Mouse (Mus musculus) embryonic facial prominence, embryonic 12.5 days (tissue): ENCODE results near the gene Ubac2. TPM values are rescaled to one million over a fixed set of nuclear protein-coding genes. Genes with fewer than 3 reads are reported as not detected.
"Not testable (repeated sequence)": the region's sequence is repeated elsewhere in the genome, so short reads cannot be mapped to it uniquely, and the experiment has no call there.

Source experiments
- ATAC-seq: fragments of 200-750 bp; cut with Nextera tagmentation; 2 replicates; pipeline ENCODE4 v1.8.0; 2017; ENCODE audit not compliant: insufficient number of reproducible peaks, insufficient read depth, low FRiP score, low TSS enrichment
- H3K27ac ChIP-seq: fragments of 300-500 bp; sonication (generic); 2 replicates; pipeline ENCODE4 v1.5.1; 2016; ENCODE audit warnings: mild to moderate bottlenecking
- H3K27me3 ChIP-seq: fragments of 300-500 bp; sonication (generic); 2 replicates; pipeline ENCODE4 v1.6.1; 2016; ENCODE audit warnings: mild to moderate bottlenecking, moderate library complexity
- H3K36me3 ChIP-seq: fragments of 300-500 bp; sonication (generic); 2 replicates; pipeline ENCODE4 v1.6.1; 2016; ENCODE audit warnings: mild to moderate bottlenecking
- H3K4me1 ChIP-seq: fragments of 300-500 bp; sonication (generic); 2 replicates; pipeline ENCODE4 v1.6.1; 2016
- H3K4me2 ChIP-seq: fragments of 300-500 bp; sonication (generic); replicated peaks from 2 replicates; pipeline ENCODE4 v1.6.1; 2016; ENCODE audit warnings: mild to moderate bottlenecking, moderate library complexity
- H3K4me3 ChIP-seq: fragments of 300-500 bp; sonication (generic); 2 replicates; pipeline ENCODE4 v1.5.1; 2016; ENCODE audit warnings: mild to moderate bottlenecking
- H3K9ac ChIP-seq: fragments of 300-500 bp; sonication (generic); 2 replicates; pipeline ENCODE4 v1.6.1; 2016; ENCODE audit warnings: mild to moderate bottlenecking, moderate library complexity
- H3K9me3 ChIP-seq: fragments of 300-500 bp; sonication (generic); 2 replicates; pipeline ENCODE4 v1.6.1; 2016; ENCODE audit warnings: mild to moderate bottlenecking, moderate library complexity
- WGBS: fragments of 180-500 bp; shearing (Covaris S2); methylation state at CpG from one replicate; pipeline ENCODE4 v1.1.7; 2016; 5-methylcytosine and 5-hydroxymethylcytosine counted together
- polyA plus RNA-seq: library from polyadenylated mRNA; unstranded; fragments of >200 nt; fragmentation: Nextera tagmentation; extraction: Ambion mirVana; gene quantifications from 2 replicates; pipeline ENCODE4 v1.2.1, GENCODE M21; 2016

Gene Ubac2
- polyA plus RNA-seq, 1 experiment from 2014 or later: 64.0 TPM

DNA sequence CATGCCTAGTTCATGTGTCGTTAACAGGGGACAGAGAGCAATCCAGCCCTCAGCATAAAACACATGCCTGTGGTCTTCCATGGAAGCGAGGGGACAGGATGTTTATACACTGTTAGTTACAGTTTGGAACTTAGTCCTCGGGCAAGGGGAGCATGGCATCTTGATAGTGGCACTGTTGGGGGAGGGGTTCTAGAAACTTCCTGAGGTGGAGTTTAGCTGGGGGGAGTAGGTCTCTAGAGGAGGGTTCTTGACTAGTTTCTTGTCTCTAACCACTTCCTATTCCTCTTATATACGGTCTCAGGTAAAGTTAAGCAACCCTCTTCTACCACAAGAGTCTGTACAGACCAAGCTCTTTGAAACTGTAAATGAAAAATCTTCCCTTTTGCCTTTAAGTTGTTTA, 187.8 kb downstream of the Ubac2 start:
- no peak for ATAC-seq
- no peak overlapping the region for H3K9ac ChIP-seq
- H3K4me3 ChIP-seq: no peak overlapping the region
- H3K4me1 ChIP-seq: no peaks in the 10 kb centered on the region
- no peak overlapping the region for H3K4me2 ChIP-seq
- WGBS: 60% methylated on average over 4 of the region's 4 CpGs
- H3K9me3 ChIP-seq: no peaks in the 10 kb centered on the region
- no peaks in the 10 kb centered on the region for H3K27me3 ChIP-seq
- H3K27ac ChIP-seq: no peak overlapping the region
- no peaks in the 10 kb centered on the region for H3K36me3 ChIP-seq

DNA sequence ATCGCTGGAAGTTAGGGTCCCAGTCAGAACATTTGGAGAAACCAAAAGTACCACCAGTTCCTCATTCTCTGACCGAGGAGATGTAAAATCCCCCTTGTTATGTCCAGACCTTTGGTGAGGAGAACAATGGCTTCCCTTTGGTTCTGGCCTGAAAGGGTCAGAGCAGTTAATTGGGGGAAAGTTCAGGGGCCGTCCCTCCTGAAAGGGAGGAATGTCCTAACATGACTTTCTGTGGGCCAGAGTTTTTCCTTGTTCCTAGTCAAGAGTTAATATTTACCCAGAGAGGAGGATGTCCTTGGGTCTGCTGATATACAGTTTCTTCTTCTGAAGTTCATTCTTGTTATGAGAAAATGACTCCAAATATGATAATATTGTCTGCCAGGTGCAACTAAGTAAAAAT, 189.6 kb downstream of the Ubac2 start:
- not testable (repeated sequence) for H3K4me2 ChIP-seq, H3K9me3 ChIP-seq, H3K27me3 ChIP-seq, H3K27ac ChIP-seq, ATAC-seq, H3K9ac ChIP-seq, H3K36me3 ChIP-seq, H3K4me1 ChIP-seq, H3K4me3 ChIP-seq
- 41% methylated on average over 3 of the region's 3 CpGs for WGBS

DNA sequence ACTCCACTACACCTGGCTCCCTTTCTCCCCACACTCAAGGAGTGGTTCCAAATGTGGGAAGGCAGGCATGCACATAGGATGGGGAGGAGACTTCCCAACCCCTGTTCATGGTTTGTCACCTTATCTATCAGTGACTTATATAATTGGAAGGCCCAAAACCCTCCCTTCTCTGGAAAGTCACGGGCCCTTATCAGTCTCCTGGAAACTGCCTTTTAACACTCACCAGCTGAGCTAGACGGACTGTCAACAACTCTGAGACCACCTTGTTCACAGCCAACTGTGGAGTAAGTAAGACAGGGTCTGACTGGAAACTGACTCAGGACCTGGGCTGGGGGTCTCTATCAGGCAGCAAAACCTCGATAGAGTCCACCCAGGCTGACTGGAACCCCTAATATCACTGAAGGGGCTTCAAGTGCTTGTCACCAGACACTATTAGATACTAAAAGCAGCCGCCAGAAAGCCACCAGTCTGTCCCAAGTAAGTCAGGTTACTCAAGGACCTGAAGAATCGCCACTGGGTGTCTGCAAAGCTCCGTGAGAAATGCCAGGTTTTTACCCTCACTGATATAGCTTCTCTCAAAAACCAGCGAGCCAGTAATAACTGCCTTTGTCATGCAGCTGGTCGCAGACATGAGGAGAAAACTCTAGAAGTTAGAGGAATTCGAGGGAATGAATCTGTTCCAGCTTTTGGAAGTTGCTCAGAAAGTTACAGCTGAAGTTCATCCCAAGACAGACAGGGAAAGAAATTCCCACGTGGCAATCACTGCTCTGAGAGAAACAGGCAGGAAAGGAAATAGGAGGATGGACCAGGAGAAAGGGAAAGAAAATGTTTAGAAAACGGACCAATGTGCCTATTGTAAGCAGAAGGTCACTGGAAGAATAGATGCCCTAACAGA, 190.6 kb downstream of the Ubac2 start:
- no peak for ATAC-seq
- Histone ChIP-seq H3K9me3 (no peaks in the 10 kb centered on the region), H3K36me3 (no peaks in the 10 kb centered on the region), H3K27me3 (no peaks in the 10 kb centered on the region), H3K4me3 (no peak overlapping the region), H3K4me2 (no peak overlapping the region), H3K27ac (no peak overlapping the region), H3K4me1 (no peaks in the 10 kb centered on the region), H3K9ac (no peak overlapping the region)
- WGBS: 65% methylated on average over 11 of the region's 11 CpGs

DNA sequence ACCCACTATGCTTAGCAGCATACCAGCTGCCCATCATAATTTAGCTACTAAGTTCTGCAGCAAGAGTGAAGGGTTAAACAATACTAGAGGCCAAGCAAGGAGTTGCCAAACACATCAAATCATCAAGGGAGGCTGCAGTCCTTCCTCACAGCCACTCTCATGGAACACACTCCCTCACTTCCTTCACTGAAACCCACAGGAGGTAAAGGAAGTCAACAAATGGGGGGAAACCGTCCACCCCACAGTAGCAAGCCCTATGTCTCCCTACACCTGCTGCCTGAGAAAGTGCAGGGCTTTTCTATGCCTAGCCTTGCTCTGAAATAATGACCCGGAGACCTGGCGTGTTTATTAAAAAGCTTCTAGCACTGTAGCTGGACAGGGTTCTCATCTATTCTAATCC, 191.5 kb downstream of the Ubac2 start:
- H3K9ac ChIP-seq: no peak overlapping the region
- H3K36me3 ChIP-seq: no peaks in the 10 kb centered on the region
- ATAC-seq: no peak
- H3K27ac ChIP-seq: no peak overlapping the region
- H3K4me2 ChIP-seq: no peak overlapping the region
- H3K4me3 ChIP-seq: no peak overlapping the region
- H3K4me1 ChIP-seq: no peaks in the 10 kb centered on the region
- WGBS: 78% methylated on average over 3 of the region's 3 CpGs
- H3K27me3 ChIP-seq: no peaks in the 10 kb centered on the region
- H3K9me3 ChIP-seq: no peaks in the 10 kb centered on the region

Other genes with a start within 250 kb of the Ubac2 start
- 5.6 and 5.8 TPM in 2 replicates for gene Dock9, start 80.8 kb upstream of the Ubac2 start, polyA plus RNA-seq
- 0.39 and 0.49 TPM in 2 replicates for gene Gpr18, start 37.2 kb downstream of the Ubac2 start, polyA plus RNA-seq
- 3.4 and 3.5 TPM in 2 replicates for gene Gpr183, start 86.6 kb downstream of the Ubac2 start, polyA plus RNA-seq
- gene Timm8a2, start 156.1 kb downstream of the Ubac2 start, polyA plus RNA-seq: not detected in 2 replicates
- gene Tm9sf2, start 228.4 kb downstream of the Ubac2 start, polyA plus RNA-seq: 143 and 147 TPM in 2 replicates